Mouse (Mus musculus) right cerebral cortex, postnatal 25 days (tissue): ENCODE results near the gene Dusp11.
"Not testable (repeated sequence)": the region's sequence is repeated elsewhere in the genome, so short reads cannot be mapped to it uniquely, and the experiment has no call there.

Experiments used
- DNase-seq: peaks from one replicate; pipeline ENCODE4 v3.0.0; 2022

The Dusp11 gene

GRCm38 (mm10) chr6:85934047-85934446 is 27.4 kb downstream of the Dusp11 start:
- DNase-seq = no peak

- no peak for DNase-seq
These were observed 32.2 kb downstream of the Dusp11 start for GRCm38 (mm10) chr6:85929312-85929711.

- DNase-seq = no peak
These were observed 33.7 kb downstream of the Dusp11 start for GRCm38 (mm10) chr6:85927476-85928464.

- no peak for DNase-seq
These were observed 34.8 kb downstream of the Dusp11 start for GRCm38 (mm10) chr6:85926709-85927108.

- no peak for DNase-seq
These were observed 37.8 kb downstream of the Dusp11 start for GRCm38 (mm10) chr6:85923643-85924042.

GRCm38 (mm10) chr6:85919401-85919800 is 42.1 kb downstream of the Dusp11 start:
- DNase-seq = no peak

GRCm38 (mm10) chr6:85918341-85918740 is 43.1 kb downstream of the Dusp11 start:
- not testable (repeated sequence) for DNase-seq

- DNase-seq = no peak
These were observed 44.9 kb downstream of the Dusp11 start for GRCm38 (mm10) chr6:85916596-85916995.

- DNase-seq = peak; percentile 86
These were observed 45.6 kb downstream of the Dusp11 start, which contains the start of gene Nat8f1 for GRCm38 (mm10) chr6:85915539-85916513. Gene Nat8f1 (minus strand): TSS chr6:85915687.

GRCm38 (mm10) chr6:85915141-85915538 is 46.3 kb downstream of the Dusp11 start:
- DNase-seq = no peak

- DNase-seq = no peak
These were observed 49.9 kb downstream of the Dusp11 start, which contains the start of gene Tprkb for GRCm38 (mm10) chr6:85911587-85911986. Gene Tprkb (plus strand): TSS chr6:85911865.

- DNase-seq = no peak
These were observed 51.8 kb downstream of the Dusp11 start for GRCm38 (mm10) chr6:85909704-85910103.

- no peak for DNase-seq
These were observed 53.1 kb downstream of the Dusp11 start for GRCm38 (mm10) chr6:85908341-85908740.

GRCm38 (mm10) chr6:85906911-85907351 is 54.5 kb downstream of the Dusp11 start:
- DNase-seq = peak; percentile 38

GRCm38 (mm10) chr6:85904642-85905061 is 56.8 kb downstream of the Dusp11 start, which contains the start of gene Nat8f4:
Gene Nat8f4 (minus strand): TSS chr6:85904884.
- DNase-seq = peak; percentile 78

- no peak for DNase-seq
These were observed 59.2 kb downstream of the Dusp11 start for GRCm38 (mm10) chr6:85902303-85902702.

- DNase-seq = peak; percentile 9
These were observed 62.6 kb downstream of the Dusp11 start for GRCm38 (mm10) chr6:85898596-85899475.

GRCm38 (mm10) chr6:85895061-85895648 is 66.3 kb downstream of the Dusp11 start:
- DNase-seq = not testable (repeated sequence)
